ENCODE assay signal across 8 mouse cellular contexts in genomic region chr1:105990911-105991761, GRCm38 (mm10). TPM values are rescaled to one million over a fixed set of nuclear protein-coding genes. Genes with fewer than 3 reads are reported as not detected.
A peak's percentile ranks its signal among the peaks of the same experiment; 100 is the strongest.
DNase-seq lines count a peak whose midpoint lies in the region; ATAC-seq and TF ChIP-seq lines count a peak whose summit lies in the region.

No protein-coding gene starts in this region.

- H3K9me3 ChIP-seq in forebrain, embryonic 12.5 days, result no peaks in the 10 kb centered on the region
- no peaks in the 10 kb centered on the region for H3K9me3 ChIP-seq in heart, embryonic 16.5 days (replicated peaks; ENCODE audit: control insufficient read depth, low read length)
- H3K9me3 ChIP-seq in liver, postnatal 0 days (ENCODE audit: low read length), result no peaks in the 10 kb centered on the region
- no peaks in the 10 kb centered on the region for H3K9me3 ChIP-seq in neural tube, embryonic 13.5 days

- under 1% methylated on average over 89 of the region's 104 CpGs for WGBS in forebrain, embryonic 12.5 days
- under 1% methylated on average over 100 of the region's 104 CpGs for WGBS in heart, embryonic 16.5 days
- WGBS in liver, postnatal 0 days (ENCODE audit: insufficient replicate concordance), result under 1% methylated on average over 70 of the region's 104 CpGs
- WGBS in neural tube, embryonic 13.5 days, result under 1% methylated on average over 102 of the region's 104 CpGs

- peak overlapping the region; percentile 99 for H3K4me2 ChIP-seq in forebrain, embryonic 12.5 days
- peak overlapping the region; percentile 79 for H3K4me2 ChIP-seq in heart, embryonic 16.5 days (ENCODE audit: low read depth, low read length)
- peak overlapping the region; percentile 96 for H3K4me2 ChIP-seq in liver, postnatal 0 days (ENCODE audit: low read depth, low read length)
- H3K4me2 ChIP-seq in neural tube, embryonic 13.5 days, result peak overlapping the region; percentile 100

- DNase-seq in ES-CJ7 (ENCODE audit: low read depth, low spot score), result peak; percentile 54
- DNase-seq in c-Kit-negative CD71-positive TER-119-positive erythroid progenitor cells, embryonic 14.5 days (ENCODE audit: low read depth, low spot score), result peak; percentile 29
- DNase-seq in kidney, postnatal 36 days, result peak; percentile 59 to 79
- peak; percentile 76 for DNase-seq in liver, postnatal 0 days
- DNase-seq in testis, postnatal 10 days (ENCODE audit: low spot score), result peak; percentile 73

- H3K27me3 ChIP-seq in forebrain, embryonic 12.5 days, result no peaks in the 10 kb centered on the region
- H3K27me3 ChIP-seq in heart, embryonic 16.5 days (ENCODE audit: control insufficient read depth, insufficient read depth, low read length), result no peaks in the 10 kb centered on the region
- no peaks in the 10 kb centered on the region for H3K27me3 ChIP-seq in liver, postnatal 0 days (ENCODE audit: insufficient read depth, low read length)
- peaks cover 3% of the 10 kb centered on the region for H3K27me3 ChIP-seq in neural tube, embryonic 13.5 days

- peak overlapping the region; percentile 78 for H3K4me3 ChIP-seq in forebrain, embryonic 12.5 days (replicated peaks)
- H3K4me3 ChIP-seq in heart, embryonic 16.5 days (ENCODE audit: low read length), result peak overlapping the region; percentile 64
- peak overlapping the region; percentile 89 for H3K4me3 ChIP-seq in liver, postnatal 0 days (ENCODE audit: low read depth, low read length)
- H3K4me3 ChIP-seq in neural tube, embryonic 13.5 days, result peak overlapping the region; percentile 85

- ATAC-seq in forebrain, embryonic 12.5 days (ENCODE audit: low FRiP score), result peak; percentile 9; the same call in 1 of the 2 replicates
- ATAC-seq in heart, embryonic 16.5 days (replicated peaks; ENCODE audit: extremely low read depth, insufficient read depth, low FRiP score), result peak; percentile 29
- peak; percentile 15 for ATAC-seq in liver, postnatal 0 days
- ATAC-seq in neural tube, embryonic 13.5 days (ENCODE audit: low read depth), result peak; percentile 52

- peak overlapping the region; percentile 95 for H3K27ac ChIP-seq in forebrain, embryonic 12.5 days
- H3K27ac ChIP-seq in heart, embryonic 16.5 days (ENCODE audit: low read length), result peak overlapping the region; percentile 97
- H3K27ac ChIP-seq in liver, postnatal 0 days (ENCODE audit: low read depth), result peak overlapping the region; percentile 99
- H3K27ac ChIP-seq in neural tube, embryonic 13.5 days (replicated peaks), result peak overlapping the region; percentile 94

- no peak for TF ChIP-seq CTCF in liver, postnatal 0 days (IDR thresholded peaks at IDR 0.05; ENCODE audit: low read depth)

- no peaks in the 10 kb centered on the region for H3K36me3 ChIP-seq in forebrain, embryonic 12.5 days (replicated peaks)
- no peaks in the 10 kb centered on the region for H3K36me3 ChIP-seq in heart, embryonic 16.5 days (ENCODE audit: control insufficient read depth, insufficient read depth)
- H3K36me3 ChIP-seq in liver, postnatal 0 days (replicated peaks; ENCODE audit: insufficient read depth, low read length), result 0 out of 2 replicates have a peak, but pooled peaks cover 2% of the 10 kb centered on the region
- no peaks in the 10 kb centered on the region for H3K36me3 ChIP-seq in neural tube, embryonic 13.5 days

- peaks cover 28% of the 10 kb centered on the region for H3K4me1 ChIP-seq in forebrain, embryonic 12.5 days
- H3K4me1 ChIP-seq in heart, embryonic 16.5 days (ENCODE audit: control insufficient read depth, insufficient read depth, low read length), result peaks cover 35% of the 10 kb centered on the region
- H3K4me1 ChIP-seq in liver, postnatal 0 days (ENCODE audit: insufficient read depth), result peaks cover 27% of the 10 kb centered on the region
- peaks cover 38% of the 10 kb centered on the region for H3K4me1 ChIP-seq in neural tube, embryonic 13.5 days (replicated peaks)

- TF ChIP-seq EP300 in liver, postnatal 0 days (IDR thresholded peaks at IDR 0.05; ENCODE audit: low read depth), result no peak

- H3K9ac ChIP-seq in forebrain, embryonic 12.5 days, result peak overlapping the region; percentile 83
- peak overlapping the region; percentile 87 for H3K9ac ChIP-seq in heart, embryonic 16.5 days (ENCODE audit: low read length)
- H3K9ac ChIP-seq in liver, postnatal 0 days (replicated peaks), result peak overlapping the region; percentile 89
- H3K9ac ChIP-seq in neural tube, embryonic 13.5 days, result peak overlapping the region; percentile 88

RNA-seq across cellular contexts. Expression of gene Zcchc2, which starts 0.9 kb away (rescaled TPM):
- polyA plus RNA-seq in forebrain, embryonic 12.5 days (2016; fragmentation: Nextera tagmentation; extraction: Ambion mirVana), result 2.2 TPM in 2 replicates
- 1.9 and 2.2 TPM in 2 replicates for polyA plus RNA-seq in heart, embryonic 16.5 days (2015; fragmentation: Nextera tagmentation; extraction: Ambion mirVana)
- polyA plus RNA-seq in liver, postnatal 0 days (2015; fragmentation: Nextera tagmentation; extraction: Ambion mirVana), result 1.4 and 1.6 TPM in 2 replicates
- 1.4 and 1.7 TPM in 2 replicates for polyA plus RNA-seq in neural tube, embryonic 13.5 days (2015; fragmentation: Nextera tagmentation; extraction: Ambion mirVana)

Comparison
In these comparisons a context has a peak if more than half of its experiments do, and no peak if none do; other contexts are left out.
1. Peak in every context shown above with its lines: DNase-seq, ATAC-seq, H3K4me3 ChIP-seq and H3K27ac ChIP-seq.